ENCODE assay signal across 8 mouse cellular contexts in genomic region chr7:67950815-67951531, GRCm38 (mm10). TPM values are rescaled to one million over a fixed set of nuclear protein-coding genes. Genes with fewer than 3 reads are reported as not detected.
A peak's percentile ranks its signal among the peaks of the same experiment; 100 is the strongest.
DNase-seq lines count a peak whose midpoint lies in the region; ATAC-seq and TF ChIP-seq lines count a peak whose summit lies in the region.

No protein-coding gene starts in this region.

- no peaks in the 10 kb centered on the region for H3K36me3 ChIP-seq in lung, embryonic 14.5 days (ENCODE audit: insufficient read depth)

- ATAC-seq in lung, embryonic 14.5 days (ENCODE audit: insufficient read depth) = peak; percentile 81

- TF ChIP-seq POLR2A in olfactory bulb, adult 2 months (IDR thresholded peaks at IDR 0.05; ENCODE audit: insufficient read depth, low read depth, low read length) = 0 out of 2 replicates have a peak, but pooled peaks have one; percentile 6

- peak overlapping the region; percentile 91 for H3K4me3 ChIP-seq in lung, embryonic 14.5 days (ENCODE audit: low read depth, low read length)
- H3K4me3 ChIP-seq in olfactory bulb, adult 2 months (ENCODE audit: insufficient read depth, low read depth, low read length) = peak overlapping the region; percentile 100

- peak overlapping the region; percentile 99 for H3K27ac ChIP-seq in lung, embryonic 14.5 days (ENCODE audit: low read depth)
- no peak overlapping the region for H3K27ac ChIP-seq in olfactory bulb, adult 2 months (ENCODE audit: insufficient read depth, low read depth, low read length)

- TF ChIP-seq CTCF in lung, embryonic 14.5 days (IDR thresholded peaks at IDR 0.05; ENCODE audit: low read depth) = peak; percentile 75
- peak; percentile 89 for TF ChIP-seq CTCF in olfactory bulb, adult 2 months (IDR thresholded peaks at IDR 0.05; ENCODE audit: insufficient read depth, low read depth, low read length)

- peak overlapping the region; percentile 90 for H3K4me2 ChIP-seq in lung, embryonic 14.5 days

- H3K27me3 ChIP-seq in lung, embryonic 14.5 days (ENCODE audit: insufficient read depth, low read length) = no peaks in the 10 kb centered on the region

- under 1% methylated on average over 71 of the region's 71 CpGs for WGBS in lung, embryonic 14.5 days
- under 1% methylated on average over 70 of the region's 71 CpGs for WGBS in olfactory bulb, adult 2 months

- H3K9me3 ChIP-seq in lung, embryonic 14.5 days (ENCODE audit: low read depth, low read length) = no peaks in the 10 kb centered on the region

- no peaks in the 10 kb centered on the region for H3K4me1 ChIP-seq in lung, embryonic 14.5 days (ENCODE audit: insufficient read depth)
- peaks cover 18% of the 10 kb centered on the region for H3K4me1 ChIP-seq in olfactory bulb, adult 2 months (ENCODE audit: control insufficient read depth, insufficient read depth, low read length)

- DNase-seq in Muller cell, postnatal 12 days (ENCODE audit: inconsistent ontology term) = peak; percentile 94
- peak; percentile 85 for DNase-seq in cerebellum, adult 8-10 months
- DNase-seq in forelimb bud, embryonic 11.5 days (ENCODE audit: low read depth, low spot score) = peak; percentile 94
- peak; percentile 92 for DNase-seq in heart, postnatal 4 days
- DNase-seq in layer of hippocampus, adult 8-10 months (ENCODE audit: low spot score in 2 of 2) = peak; percentile 57 to 77
- peak; percentile 96 for DNase-seq in lung, embryonic 14.5 days
- peak; percentile 86 for DNase-seq in testis, postnatal 14 days (ENCODE audit: low spot score)

- H3K9ac ChIP-seq in lung, embryonic 14.5 days = peak overlapping the region; percentile 94

RNA-seq across cellular contexts. Expression of gene Igf1r, which starts 1.7 kb away (rescaled TPM):
- 10 to 100 TPM; 53.5 to 58.5 TPM for total RNA-seq in heart, postnatal 4 days (2021)
- 10 to 100 TPM; 36.7 to 55.9 (median 50.7) TPM for total RNA-seq in layer of hippocampus, adult 8-10 months (2022)
- polyA plus RNA-seq in lung, embryonic 14.5 days (2014; fragmentation: Nextera tagmentation; extraction: Ambion mirVana) = 19.6 and 19.7 TPM in 2 replicates
- 26.5 TPM in 1 of 2 replicates, not detected in the other for polyA plus RNA-seq in olfactory bulb, adult 2 months (2012; ENCODE audit: insufficient read depth, insufficient read length, low replicate concordance, missing spikeins)
